Mouse (Mus musculus) lung, postnatal 0 days (tissue): ENCODE results near the gene Cyp1a1.

Experiments used
- CTCF ChIP-seq: IDR thresholded peaks from 2 replicates; pipeline ENCODE4 v1.5.1; 2016; ENCODE audit warnings: antibody characterized with exemption, mild to moderate bottlenecking
- EP300 ChIP-seq: IDR thresholded peaks from 2 replicates; pipeline ENCODE4 v1.6.1; 2016; ENCODE audit warnings: antibody characterized with exemption, mild to moderate bottlenecking, control low read depth

- no peak for TF ChIP-seq EP300
- TF ChIP-seq CTCF = no peak
These were observed 16.2 kb upstream of the Cyp1a1 start for GRCm38 (mm10) chr9:57671500-57671899.
